Mouse (Mus musculus): ENCODE measurements at regions not wholly inside any gene's neighbourhood (a gene's known extent, or its start where the extent isn't known, plus 50 kb on each side); places are given as distances from the start of the nearest gene placed in this dataset.

DNA sequence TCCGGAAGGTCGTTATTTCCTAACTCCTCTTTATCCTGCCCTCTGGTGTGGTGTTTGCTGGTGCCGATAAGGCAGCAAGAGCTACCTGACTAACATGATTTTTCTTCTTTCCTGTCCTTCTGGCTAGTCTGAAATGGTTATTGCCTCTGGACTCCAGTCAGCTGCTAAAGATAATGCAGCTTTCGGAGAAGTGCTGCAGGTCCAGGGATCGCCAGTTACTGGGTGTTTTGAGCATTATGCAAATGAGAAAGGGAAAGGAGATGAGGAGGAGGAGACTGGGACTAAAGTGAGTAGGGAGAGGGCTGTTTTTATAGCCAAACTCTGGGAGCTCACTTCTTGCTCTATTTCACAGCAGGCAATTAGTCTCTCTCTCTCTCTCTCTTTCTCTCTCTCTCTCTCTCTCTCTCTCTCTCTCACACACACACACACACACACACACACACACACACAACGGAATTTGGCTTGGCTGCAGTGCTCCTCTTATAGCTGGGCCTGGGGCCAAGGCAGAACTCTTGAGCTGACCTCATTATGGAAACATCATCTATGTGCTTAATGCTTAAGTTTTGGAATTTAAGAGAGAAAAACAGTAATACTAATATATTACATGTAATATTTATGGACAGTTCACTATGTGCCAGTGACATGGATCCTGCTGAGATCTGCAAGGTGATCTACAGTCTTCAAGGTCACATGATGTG is 637.7 kb upstream of the Nrp1 start:
- no peak for TF ChIP-seq POLR2A (IDR thresholded peaks at IDR 0.05; ENCODE audit: borderline replicate concordance, insufficient read depth, low read length)
- no peak for TF ChIP-seq CTCF (IDR thresholded peaks at IDR 0.05; ENCODE audit: borderline replicate concordance, insufficient read depth, low read depth, low read length)
